Mouse (Mus musculus): ENCODE measurements around the gene 4921511C20Rik. TPM values are rescaled to one million over a fixed set of nuclear protein-coding genes. Genes with fewer than 3 reads are reported as not detected.

The 4921511C20Rik gene
- not detected in 2 replicates for polyA plus RNA-seq (2015; fragmentation: Nextera tagmentation; extraction: Ambion mirVana)

DNA sequence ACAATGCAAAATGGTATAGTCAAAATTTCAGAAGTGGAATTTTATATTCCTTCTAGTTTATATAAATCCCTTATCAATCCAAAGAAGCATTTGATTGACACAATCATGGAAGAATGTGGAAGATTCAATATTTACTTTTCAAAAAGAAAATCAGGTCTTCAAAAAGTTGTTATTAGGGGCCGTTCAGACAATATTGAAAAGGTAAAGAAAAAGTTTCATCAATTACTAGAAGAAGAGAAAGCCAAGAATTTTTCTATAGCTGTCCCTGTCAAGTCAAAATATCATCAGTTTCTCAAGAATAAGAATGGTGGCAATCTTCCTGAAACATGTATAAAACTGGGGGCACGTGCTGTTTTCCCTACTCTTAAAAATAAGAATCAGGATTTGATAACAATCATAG, at the start of gene 4921511C20Rik:
4921511C20Rik (plus strand) TSS at position 301 of the 400 bp plus-strand sequence.
- H3K27ac ChIP-seq (ENCODE audit: low read depth, low read length) = no peak within 1 kb of the TSS
- ATAC-seq = no peak
- no peaks in the 10 kb centered on the region for H3K4me1 ChIP-seq (replicated peaks; ENCODE audit: control insufficient read depth, insufficient read depth, low read length)
- H3K4me2 ChIP-seq (replicated peaks; ENCODE audit: low read depth) = no peak within 1 kb of the TSS
- H3K36me3 ChIP-seq (ENCODE audit: control insufficient read depth, insufficient read depth) = no peaks in the 10 kb centered on the region
- TF ChIP-seq CTCF (IDR thresholded peaks at IDR 0.05; ENCODE audit: low read depth) = no peak
- no peaks in the 10 kb centered on the region for H3K27me3 ChIP-seq (replicated peaks; ENCODE audit: control insufficient read depth, insufficient read depth, low read length)
- no peak within 1 kb of the TSS for H3K4me3 ChIP-seq (ENCODE audit: low read depth, low read length)
- H3K9me3 ChIP-seq (ENCODE audit: control insufficient read depth) = no peaks in the 10 kb centered on the region
- WGBS = 83% methylated on average over 2 of the region's 2 CpGs
- no peak within 1 kb of the TSS for H3K9ac ChIP-seq (ENCODE audit: low read depth, low read length)
